Mouse (Mus musculus) stomach, embryonic 14.5 days (tissue): ENCODE results near the gene Wnk2. TPM values are rescaled to one million over a fixed set of nuclear protein-coding genes. Genes with fewer than 3 reads are reported as not detected.

Experiments used
- ATAC-seq: fragments of 200-750 bp; cut with Nextera tagmentation; 2 replicates; pipeline ENCODE4 v1.8.0; 2017; ENCODE audit warnings: low read depth, moderate TSS enrichment; ENCODE audit not compliant: insufficient number of reproducible peaks, insufficient read depth, low FRiP score
- H3K27ac ChIP-seq: fragments of 300-500 bp; sonication (generic); 2 replicates; pipeline ENCODE4 v1.5.1; 2014; ENCODE audit warnings: mild to moderate bottlenecking, low read length, moderate library complexity, mixed read lengths
- H3K27me3 ChIP-seq: fragments of 300-500 bp; sonication (generic); 2 replicates; pipeline ENCODE4 v1.6.1; 2014; ENCODE audit warnings: low read length, control low read depth, mixed read lengths; ENCODE audit not compliant: control insufficient read depth, insufficient read depth
- H3K36me3 ChIP-seq: fragments of 300-500 bp; sonication (generic); 2 replicates; pipeline ENCODE4 v1.6.1; 2014; ENCODE audit warnings: mild to moderate bottlenecking, control low read depth, low read length, moderate library complexity, mixed read lengths; ENCODE audit not compliant: control insufficient read depth, insufficient read depth
- H3K4me1 ChIP-seq: fragments of 300-500 bp; sonication (generic); 2 replicates; pipeline ENCODE4 v1.6.1; 2014; ENCODE audit warnings: low read length, control low read depth, mixed read lengths; ENCODE audit not compliant: control insufficient read depth, insufficient read depth
- H3K4me2 ChIP-seq: fragments of 300-500 bp; sonication (generic); replicated peaks from 2 replicates; pipeline ENCODE4 v1.6.1; 2014; ENCODE audit warnings: low read depth, low read length, control low read depth
- H3K4me3 ChIP-seq: fragments of 300-500 bp; sonication (generic); 2 replicates; pipeline ENCODE4 v1.5.1; 2014; ENCODE audit warnings: low read depth, low read length, control low read depth
- H3K9ac ChIP-seq: fragments of 300-500 bp; sonication (generic); replicated peaks from 2 replicates; pipeline ENCODE4 v1.6.1; 2014; ENCODE audit warnings: low read depth, mild to moderate bottlenecking, control low read depth, low read length, moderate library complexity, mixed read lengths
- H3K9me3 ChIP-seq: fragments of 300-500 bp; sonication (generic); 2 replicates; pipeline ENCODE4 v1.6.1; 2016; ENCODE audit warnings: low read depth, low read length, control low read depth; ENCODE audit not compliant: control insufficient read depth
- WGBS: fragments of 180-500 bp; shearing (Covaris S2); extraction: QIAGEN DNeasy Blood & Tissue Kit; methylation state at CpG from one replicate; pipeline ENCODE4 v1.1.7; 2014; 5-methylcytosine and 5-hydroxymethylcytosine counted together
- polyA plus RNA-seq: library from polyadenylated mRNA; unstranded; fragments of >200 nt; fragmentation: Nextera tagmentation; extraction: Ambion mirVana; gene quantifications from 2 replicates; pipeline ENCODE4 v1.2.1, GENCODE M21; 2014

Wnk2 gene
- 4.2 and 4.4 TPM in 2 replicates for polyA plus RNA-seq

DNA sequence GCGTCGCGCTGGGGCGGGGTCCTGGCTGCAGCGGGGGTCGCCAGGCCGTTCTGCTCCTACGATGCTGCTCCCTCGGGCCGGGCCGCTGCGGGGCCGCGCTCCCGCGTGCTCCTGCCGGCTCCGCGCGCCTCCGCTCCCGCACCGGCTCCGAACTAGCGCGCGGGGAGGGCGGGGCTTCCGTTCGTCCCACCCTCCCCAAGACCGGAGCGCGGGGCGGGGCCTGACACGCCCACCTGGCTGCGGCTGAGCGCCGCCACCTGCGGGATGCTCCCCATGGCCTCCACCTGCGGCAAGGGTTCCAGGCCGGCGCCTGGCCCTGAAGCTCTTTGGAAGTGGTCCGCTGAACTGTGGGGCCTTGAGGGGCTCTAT lies at the start of gene Wnk2:
Gene Wnk2 (minus strand): TSS at position 157 of the 369 bp plus-strand sequence.
- Histone ChIP-seq H3K4me1 (peaks cover 11% of the 10 kb centered on the region), H3K9me3 (no peaks in the 10 kb centered on the region), H3K27me3 (0 out of 2 replicates have a peak, but pooled peaks cover 3% of the 10 kb centered on the region), H3K9ac (peak within 1 kb of the TSS; percentile 55), H3K27ac (no peak within 1 kb of the TSS), H3K4me3 (peak within 1 kb of the TSS; percentile 60), H3K36me3 (no peaks in the 10 kb centered on the region), H3K4me2 (peak within 1 kb of the TSS; percentile 83)
- peak; percentile 84 for ATAC-seq
- 2% methylated on average over 25 of the region's 43 CpGs for WGBS

DNA sequence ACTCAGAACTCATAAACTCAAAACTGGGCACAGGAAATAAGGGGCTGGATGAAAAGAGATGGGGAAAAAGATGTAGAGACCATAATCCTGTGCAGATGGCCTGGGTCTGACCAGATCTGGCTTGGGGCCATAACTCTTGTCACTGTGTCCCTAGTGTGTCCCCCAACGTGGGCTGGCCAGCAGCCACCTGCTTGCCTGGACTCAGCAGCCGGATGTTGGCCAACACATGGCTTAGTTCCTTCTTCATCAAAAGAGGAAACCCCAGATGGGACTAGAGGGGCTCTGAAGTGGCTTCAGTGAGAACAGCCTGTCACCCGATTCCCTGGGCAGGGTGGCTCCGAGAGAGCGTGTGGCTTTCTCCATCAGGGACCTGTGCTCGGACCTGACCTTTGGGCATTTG lies 49.0 kb upstream of the Wnk2 start:
- WGBS, result 74% methylated on average over 6 of the region's 6 CpGs
- ATAC-seq, result no peak
- H3K4me3 ChIP-seq, result no peak overlapping the region
- no peak overlapping the region for H3K4me2 ChIP-seq
- H3K9me3 ChIP-seq, result no peaks in the 10 kb centered on the region
- no peaks in the 10 kb centered on the region for H3K27me3 ChIP-seq
- peaks cover 3% of the 10 kb centered on the region for H3K4me1 ChIP-seq
- H3K9ac ChIP-seq, result no peak overlapping the region
- H3K27ac ChIP-seq, result no peak overlapping the region
- H3K36me3 ChIP-seq, result peaks cover 3% of the 10 kb centered on the region; the same call in 1 of the 2 replicates

DNA sequence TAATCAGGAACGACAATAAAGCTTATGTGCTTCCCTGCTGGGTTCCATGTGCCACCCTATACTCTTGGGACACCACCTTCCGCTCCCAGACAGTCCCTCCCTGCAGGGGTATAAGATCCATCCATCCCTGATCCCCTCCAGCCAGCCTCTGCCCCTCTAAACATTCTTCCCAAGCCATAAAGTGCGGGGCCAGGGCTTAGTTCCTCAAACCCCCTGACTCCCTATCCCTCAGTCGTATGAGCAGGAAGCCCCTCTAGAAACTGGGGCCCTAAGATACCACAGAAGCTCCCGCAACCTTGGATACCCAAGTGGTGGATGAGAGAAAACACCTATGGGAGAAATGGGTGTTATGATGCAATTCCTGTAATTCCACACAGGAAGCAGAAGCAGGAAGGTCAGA lies 48.4 kb upstream of the Wnk2 start:
- Histone ChIP-seq H3K9me3 (no peaks in the 10 kb centered on the region), H3K27ac (no peak overlapping the region), H3K4me1 (peaks cover 8% of the 10 kb centered on the region), H3K9ac (no peak overlapping the region), H3K4me2 (no peak overlapping the region), H3K36me3 (peaks cover 3% of the 10 kb centered on the region; the same call in 1 of the 2 replicates), H3K4me3 (no peak overlapping the region), H3K27me3 (no peaks in the 10 kb centered on the region)
- WGBS, result 77% methylated on average over 5 of the region's 5 CpGs
- ATAC-seq, result no peak

DNA sequence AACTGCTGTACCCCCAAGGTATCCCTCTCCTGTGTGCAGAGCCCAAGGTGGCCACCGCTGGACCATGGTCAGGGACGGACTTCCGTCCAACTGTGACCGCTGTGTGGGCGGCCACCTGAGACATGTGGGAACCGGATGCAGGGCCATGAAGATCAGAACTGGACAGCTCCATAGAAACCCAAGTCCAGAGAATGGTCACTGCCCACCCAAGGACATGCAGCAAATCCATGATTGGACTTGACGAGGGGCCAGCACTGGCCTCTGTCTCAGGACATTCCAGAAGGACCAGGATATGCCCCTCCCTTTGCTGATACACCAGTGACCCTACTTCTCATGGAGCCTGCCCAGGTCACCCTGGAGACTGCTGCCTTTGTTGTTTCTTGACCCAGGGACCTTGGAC lies 47.8 kb upstream of the Wnk2 start:
- ATAC-seq, result no peak
- Histone ChIP-seq H3K36me3 (peaks cover 3% of the 10 kb centered on the region; the same call in 1 of the 2 replicates), H3K4me1 (peaks cover 13% of the 10 kb centered on the region), H3K9ac (no peak overlapping the region), H3K27me3 (no peaks in the 10 kb centered on the region), H3K4me2 (no peak overlapping the region), H3K27ac (no peak overlapping the region), H3K4me3 (no peak overlapping the region), H3K9me3 (no peaks in the 10 kb centered on the region)
- 91% methylated on average over 7 of the region's 7 CpGs for WGBS

DNA sequence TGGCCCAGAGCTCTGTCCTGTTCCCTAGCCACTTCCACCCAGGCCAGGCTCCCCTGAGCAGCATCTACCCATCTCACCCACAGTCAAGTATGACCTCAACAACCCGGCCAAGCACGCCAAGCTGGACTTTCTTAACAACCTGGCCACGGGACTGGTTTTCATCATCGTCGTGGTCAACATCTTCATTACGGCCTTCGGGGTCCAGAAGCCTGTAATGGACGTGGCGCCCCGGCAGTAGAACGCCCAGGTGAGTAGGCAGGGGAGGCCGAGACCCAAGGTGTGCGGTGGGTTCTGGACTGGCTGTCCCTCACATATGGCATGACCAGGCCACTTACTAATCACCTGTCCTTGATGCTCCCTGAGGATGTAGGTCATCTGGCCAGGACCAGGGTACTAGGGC lies 47.0 kb upstream of the Wnk2 start:
- Histone ChIP-seq H3K4me1 (peaks cover 16% of the 10 kb centered on the region), H3K36me3 (peaks cover 3% of the 10 kb centered on the region; the same call in 1 of the 2 replicates), H3K27ac (no peak overlapping the region), H3K9me3 (no peaks in the 10 kb centered on the region), H3K4me3 (no peak overlapping the region), H3K9ac (no peak overlapping the region), H3K27me3 (no peaks in the 10 kb centered on the region), H3K4me2 (no peak overlapping the region)
- ATAC-seq, result no peak
- 96% methylated on average over 13 of the region's 13 CpGs for WGBS

DNA sequence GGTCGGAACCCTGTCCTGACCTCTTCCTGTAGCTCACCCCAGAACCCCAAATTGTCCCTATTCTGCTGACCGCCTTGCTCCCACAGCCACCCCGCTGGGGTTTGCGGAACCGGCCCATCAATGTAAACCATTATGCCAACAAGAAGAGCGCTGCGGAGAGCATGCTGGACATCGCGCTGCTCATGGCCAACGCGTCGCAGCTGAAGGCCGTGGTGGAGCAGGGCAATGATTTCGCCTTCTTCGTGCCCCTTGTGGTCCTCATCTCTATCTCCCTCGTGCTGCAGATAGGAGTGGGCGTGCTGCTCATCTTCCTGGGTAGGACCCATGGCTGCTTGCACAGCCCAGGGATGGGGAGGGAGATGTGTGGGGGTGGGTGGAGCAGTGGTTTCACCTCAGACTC lies 45.8 kb upstream of the Wnk2 start:
- H3K4me2 ChIP-seq, result no peak overlapping the region
- no peak overlapping the region for H3K9ac ChIP-seq
- ATAC-seq, result no peak
- no peak overlapping the region for H3K4me3 ChIP-seq
- no peaks in the 10 kb centered on the region for H3K9me3 ChIP-seq
- 95% methylated on average over 17 of the region's 17 CpGs for WGBS
- peaks cover 3% of the 10 kb centered on the region; the same call in 1 of the 2 replicates for H3K36me3 ChIP-seq
- no peaks in the 10 kb centered on the region for H3K27me3 ChIP-seq
- peaks cover 16% of the 10 kb centered on the region for H3K4me1 ChIP-seq
- H3K27ac ChIP-seq, result no peak overlapping the region

DNA sequence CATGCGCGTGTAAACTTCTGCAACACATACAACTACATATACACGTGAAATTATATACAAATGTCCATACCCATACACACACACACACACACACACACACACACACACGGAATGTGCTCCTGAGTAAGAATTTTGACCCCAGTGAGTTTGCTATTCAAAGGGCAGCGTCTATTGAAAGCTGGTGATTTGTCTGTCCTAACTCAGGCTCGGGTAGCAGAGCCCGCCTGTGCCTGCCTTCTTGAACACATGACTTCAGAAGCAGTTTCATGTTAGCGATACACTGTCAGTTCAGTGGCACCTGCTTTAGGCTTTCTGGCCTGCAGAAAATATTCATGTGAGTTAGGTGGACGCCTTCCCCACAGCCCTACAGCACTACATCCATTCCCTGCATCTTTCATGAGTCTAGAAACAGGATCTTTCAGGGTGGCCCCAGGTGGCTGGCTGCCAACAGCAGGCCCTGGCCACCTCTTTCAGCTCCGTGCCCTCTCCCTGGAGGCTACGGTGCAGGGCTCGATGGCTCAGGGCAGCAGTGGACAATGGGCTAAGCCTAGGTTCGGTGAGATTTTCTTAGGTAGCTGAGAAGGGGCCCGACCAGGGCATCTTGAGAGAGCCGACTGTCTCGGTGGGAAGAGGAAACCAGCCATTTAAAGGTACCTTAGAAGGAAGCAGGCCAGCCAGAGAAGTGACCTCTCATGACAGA lies 44.5 kb upstream of the Wnk2 start:
- Histone ChIP-seq H3K4me1 (peaks cover 16% of the 10 kb centered on the region), H3K9ac (no peak overlapping the region), H3K27ac (no peak overlapping the region), H3K4me3 (no peak overlapping the region), H3K27me3 (no peaks in the 10 kb centered on the region), H3K36me3 (peaks cover 3% of the 10 kb centered on the region; the same call in 1 of the 2 replicates), H3K9me3 (no peaks in the 10 kb centered on the region), H3K4me2 (no peak overlapping the region)
- ATAC-seq, result no peak
- WGBS, result 65% methylated on average over 16 of the region's 16 CpGs

DNA sequence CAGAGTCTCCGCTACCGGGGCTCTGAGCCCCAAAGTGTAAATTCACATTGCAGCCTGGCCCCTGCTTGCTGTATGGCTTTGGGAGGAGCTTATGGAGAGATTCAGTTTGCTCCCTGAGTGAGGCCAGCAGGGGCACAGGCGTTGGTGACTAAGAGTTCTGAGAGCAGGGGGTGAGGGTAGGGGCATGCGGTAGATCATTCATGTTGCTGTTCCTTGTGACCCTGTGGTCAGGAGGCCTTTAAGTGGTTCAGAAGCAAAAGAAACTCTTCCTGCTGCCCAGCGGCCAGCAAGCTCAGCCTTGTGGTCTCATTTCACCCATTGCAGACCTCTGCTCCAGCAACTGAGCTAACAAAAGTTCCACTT lies 43.8 kb upstream of the Wnk2 start:
- H3K4me1 ChIP-seq, result peaks cover 21% of the 10 kb centered on the region
- 27% methylated on average over 5 of the region's 5 CpGs for WGBS
- no peak overlapping the region for H3K4me3 ChIP-seq
- H3K9me3 ChIP-seq, result no peaks in the 10 kb centered on the region
- peaks cover 3% of the 10 kb centered on the region; the same call in 1 of the 2 replicates for H3K36me3 ChIP-seq
- no peak for ATAC-seq
- no peak overlapping the region for H3K4me2 ChIP-seq
- H3K27ac ChIP-seq, result no peak overlapping the region
- H3K27me3 ChIP-seq, result no peaks in the 10 kb centered on the region
- no peak overlapping the region for H3K9ac ChIP-seq
